Mouse (Mus musculus): ENCODE measurements around the gene Epha3. TPM values are rescaled to one million over a fixed set of nuclear protein-coding genes. Genes with fewer than 3 reads are reported as not detected.

The Epha3 gene
- polyA plus RNA-seq, 1 experiment from 2014 or later, result 20.9 TPM

DNA sequence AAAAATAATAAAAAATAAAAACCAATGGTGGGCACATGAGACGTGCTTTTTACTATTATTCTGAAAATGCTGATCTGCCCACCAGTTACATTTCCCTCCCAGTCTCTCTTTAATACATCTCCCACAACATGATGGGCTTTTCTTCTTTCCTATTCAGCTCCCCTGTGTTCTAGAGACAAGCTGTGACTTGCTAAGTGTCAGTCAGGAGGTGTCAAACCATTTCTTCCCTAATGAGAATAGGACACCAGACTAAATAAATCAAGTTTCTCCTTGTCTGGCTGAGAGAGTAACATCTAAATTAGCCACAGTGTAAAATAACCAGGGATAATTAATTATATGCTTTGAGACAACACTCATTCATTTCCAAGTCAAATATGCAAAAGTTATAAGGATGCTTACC is 144.7 kb downstream of the Epha3 start:
- no peaks in the 10 kb centered on the region for H3K36me3 ChIP-seq (ENCODE audit: control insufficient read depth, insufficient read depth, low read length)
- WGBS, result 44% methylated on average over 1 of the region's 1 CpGs
- no peak overlapping the region for H3K4me3 ChIP-seq (replicated peaks; ENCODE audit: low read depth, low read length)
- no peak overlapping the region for H3K9ac ChIP-seq (replicated peaks; ENCODE audit: low read length)
- ATAC-seq (ENCODE audit: low FRiP score, low TSS enrichment) (no peak), DNase-seq (no peak)
- no peaks in the 10 kb centered on the region for H3K4me1 ChIP-seq (ENCODE audit: control insufficient read depth, insufficient read depth, low read length)
- no peaks in the 10 kb centered on the region for H3K27me3 ChIP-seq (ENCODE audit: control insufficient read depth, insufficient read depth, low read length)
- H3K9me3 ChIP-seq (ENCODE audit: control insufficient read depth, low read length), result no peaks in the 10 kb centered on the region
- H3K27ac ChIP-seq (replicated peaks; ENCODE audit: low read depth, low read length), result no peak overlapping the region
- no peak overlapping the region for H3K4me2 ChIP-seq (ENCODE audit: low read length)

DNA sequence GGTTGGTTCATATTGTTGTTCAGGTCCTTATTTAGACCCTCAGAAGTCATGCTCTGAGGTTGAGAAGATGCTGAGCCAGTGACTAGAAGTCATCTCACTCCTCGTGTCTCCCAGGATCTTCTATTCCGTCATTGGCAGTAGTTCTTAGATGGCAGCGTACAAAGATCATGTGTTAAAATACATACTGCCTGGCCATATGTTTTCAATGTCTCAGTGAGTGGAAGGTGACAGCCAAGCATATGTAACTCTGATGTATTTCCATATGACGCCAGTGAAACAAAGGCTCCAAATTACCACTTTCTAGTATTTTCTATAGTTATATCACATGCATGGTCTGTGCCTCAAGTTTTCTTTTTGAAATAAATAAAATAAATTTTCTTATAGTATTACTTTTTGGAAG is 146.7 kb downstream of the Epha3 start:
- DNase-seq (no peak), ATAC-seq (ENCODE audit: low FRiP score, low TSS enrichment) (no peak)
- no peaks in the 10 kb centered on the region for H3K9me3 ChIP-seq (ENCODE audit: control insufficient read depth, low read length)
- H3K27ac ChIP-seq (replicated peaks; ENCODE audit: low read depth, low read length), result no peak overlapping the region
- H3K27me3 ChIP-seq (ENCODE audit: control insufficient read depth, insufficient read depth, low read length), result no peaks in the 10 kb centered on the region
- no peak overlapping the region for H3K4me3 ChIP-seq (replicated peaks; ENCODE audit: low read depth, low read length)
- no peak overlapping the region for H3K4me2 ChIP-seq (ENCODE audit: low read length)
- 97% methylated on average over 4 of the region's 4 CpGs for WGBS
- H3K4me1 ChIP-seq (ENCODE audit: control insufficient read depth, insufficient read depth, low read length), result no peaks in the 10 kb centered on the region
- no peak overlapping the region for H3K9ac ChIP-seq (replicated peaks; ENCODE audit: low read length)
- H3K36me3 ChIP-seq (ENCODE audit: control insufficient read depth, insufficient read depth, low read length), result no peaks in the 10 kb centered on the region

GRCm38 (mm10) chr16:63706912-63707868 is 156.8 kb downstream of the Epha3 start:
- Histone ChIP-seq H3K4me1 (ENCODE audit: control insufficient read depth, insufficient read depth, low read length) (no peaks in the 10 kb centered on the region), H3K27ac (replicated peaks; ENCODE audit: low read depth, low read length) (no peak overlapping the region), H3K9ac (replicated peaks; ENCODE audit: low read length) (no peak overlapping the region), H3K9me3 (ENCODE audit: control insufficient read depth, low read length) (no peaks in the 10 kb centered on the region), H3K4me3 (replicated peaks; ENCODE audit: low read depth, low read length) (no peak overlapping the region), H3K27me3 (ENCODE audit: control insufficient read depth, insufficient read depth, low read length) (no peaks in the 10 kb centered on the region), H3K4me2 (ENCODE audit: low read length) (no peak overlapping the region), H3K36me3 (ENCODE audit: control insufficient read depth, insufficient read depth, low read length) (no peaks in the 10 kb centered on the region)
- WGBS, result 80% methylated on average over 17 of the region's 17 CpGs
- DNase-seq (no peak), ATAC-seq (ENCODE audit: low FRiP score, low TSS enrichment) (no peak)

- Histone ChIP-seq H3K4me1 (ENCODE audit: control insufficient read depth, insufficient read depth, low read length) (no peaks in the 10 kb centered on the region), H3K27me3 (ENCODE audit: control insufficient read depth, insufficient read depth, low read length) (no peaks in the 10 kb centered on the region), H3K36me3 (ENCODE audit: control insufficient read depth, insufficient read depth, low read length) (no peaks in the 10 kb centered on the region), H3K9me3 (ENCODE audit: control insufficient read depth, low read length) (no peaks in the 10 kb centered on the region), H3K4me3 (replicated peaks; ENCODE audit: low read depth, low read length) (no peak overlapping the region), H3K27ac (replicated peaks; ENCODE audit: low read depth, low read length) (no peak overlapping the region), H3K9ac (replicated peaks; ENCODE audit: low read length) (no peak overlapping the region), H3K4me2 (ENCODE audit: low read length) (no peak overlapping the region)
- no peak for DNase-seq
- no peak for ATAC-seq (ENCODE audit: low FRiP score, low TSS enrichment)
- 88% methylated on average over 3 of the region's 3 CpGs for whole genome bisulfite sequencing
These were observed 174.6 kb downstream of the Epha3 start for GRCm38 (mm10) chr16:63689371-63689770.

DNA sequence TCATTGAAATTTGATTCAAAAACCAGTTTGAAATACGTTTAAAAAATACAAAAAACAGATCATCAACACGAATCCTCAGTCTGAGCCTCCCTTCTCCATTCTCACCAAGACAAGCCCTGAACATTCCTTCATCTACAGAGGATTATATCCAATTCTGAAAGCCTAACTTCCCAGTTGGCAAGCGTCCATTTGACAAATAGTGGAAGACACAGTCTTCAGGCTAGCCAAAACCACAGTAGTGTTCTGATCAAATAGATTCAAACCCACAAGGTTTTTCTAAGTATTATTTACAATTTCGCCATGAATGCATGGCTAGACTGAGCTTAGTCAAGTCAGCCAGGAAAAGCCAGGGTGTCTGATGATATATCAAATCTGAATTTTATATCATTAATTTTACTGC is 179.8 kb downstream of the Epha3 start:
- DNase-seq (no peak), ATAC-seq (ENCODE audit: low FRiP score, low TSS enrichment) (no peak)
- Histone ChIP-seq H3K4me1 (ENCODE audit: control insufficient read depth, insufficient read depth, low read length) (no peaks in the 10 kb centered on the region), H3K27ac (replicated peaks; ENCODE audit: low read depth, low read length) (no peak overlapping the region), H3K36me3 (ENCODE audit: control insufficient read depth, insufficient read depth, low read length) (no peaks in the 10 kb centered on the region), H3K9me3 (ENCODE audit: control insufficient read depth, low read length) (no peaks in the 10 kb centered on the region), H3K4me3 (replicated peaks; ENCODE audit: low read depth, low read length) (no peak overlapping the region), H3K27me3 (ENCODE audit: control insufficient read depth, insufficient read depth, low read length) (no peaks in the 10 kb centered on the region), H3K9ac (replicated peaks; ENCODE audit: low read length) (no peak overlapping the region), H3K4me2 (ENCODE audit: low read length) (no peak overlapping the region)
- 82% methylated on average over 4 of the region's 4 CpGs for WGBS

GRCm38 (mm10) chr16:63674426-63674825 is 189.5 kb downstream of the Epha3 start:
- no peak overlapping the region for H3K4me3 ChIP-seq (replicated peaks; ENCODE audit: low read depth, low read length)
- no peak overlapping the region for H3K9ac ChIP-seq (replicated peaks; ENCODE audit: low read length)
- DNase-seq (no peak), ATAC-seq (ENCODE audit: low FRiP score, low TSS enrichment) (no peak)
- H3K27me3 ChIP-seq (ENCODE audit: control insufficient read depth, insufficient read depth, low read length), result no peaks in the 10 kb centered on the region
- H3K36me3 ChIP-seq (ENCODE audit: control insufficient read depth, insufficient read depth, low read length), result no peaks in the 10 kb centered on the region
- no peaks in the 10 kb centered on the region for H3K4me1 ChIP-seq (ENCODE audit: control insufficient read depth, insufficient read depth, low read length)
- H3K9me3 ChIP-seq (ENCODE audit: control insufficient read depth, low read length), result no peaks in the 10 kb centered on the region
- 40% methylated on average over 1 of the region's 1 CpGs for WGBS
- H3K27ac ChIP-seq (replicated peaks; ENCODE audit: low read depth, low read length), result no peak overlapping the region
- H3K4me2 ChIP-seq (ENCODE audit: low read length), result no peak overlapping the region

- 95% methylated on average over 9 of the region's 9 CpGs for WGBS
- Histone ChIP-seq H3K27me3 (ENCODE audit: control insufficient read depth, insufficient read depth, low read length) (no peaks in the 10 kb centered on the region), H3K9me3 (ENCODE audit: control insufficient read depth, low read length) (no peaks in the 10 kb centered on the region), H3K9ac (replicated peaks; ENCODE audit: low read length) (no peak overlapping the region), H3K4me3 (replicated peaks; ENCODE audit: low read depth, low read length) (no peak overlapping the region), H3K4me2 (ENCODE audit: low read length) (no peak overlapping the region), H3K36me3 (ENCODE audit: control insufficient read depth, insufficient read depth, low read length) (no peaks in the 10 kb centered on the region), H3K4me1 (ENCODE audit: control insufficient read depth, insufficient read depth, low read length) (no peaks in the 10 kb centered on the region), H3K27ac (replicated peaks; ENCODE audit: low read depth, low read length) (no peak overlapping the region)
- no peak for DNase-seq
- no peak for ATAC-seq (ENCODE audit: low FRiP score, low TSS enrichment)
These were observed 190.6 kb downstream of the Epha3 start for GRCm38 (mm10) chr16:63673236-63673840.

GRCm38 (mm10) chr16:63665897-63666464 is 198.0 kb downstream of the Epha3 start:
- no peak for DNase-seq
- H3K36me3 ChIP-seq (ENCODE audit: control insufficient read depth, insufficient read depth, low read length), result no peaks in the 10 kb centered on the region
- ATAC-seq (ENCODE audit: low FRiP score, low TSS enrichment), result no peak
- no peak overlapping the region for H3K9ac ChIP-seq (replicated peaks; ENCODE audit: low read length)
- no peak overlapping the region for H3K4me3 ChIP-seq (replicated peaks; ENCODE audit: low read depth, low read length)
- no peaks in the 10 kb centered on the region for H3K4me1 ChIP-seq (ENCODE audit: control insufficient read depth, insufficient read depth, low read length)
- no peak overlapping the region for H3K27ac ChIP-seq (replicated peaks; ENCODE audit: low read depth, low read length)
- no peak overlapping the region for H3K4me2 ChIP-seq (ENCODE audit: low read length)
- H3K27me3 ChIP-seq (ENCODE audit: control insufficient read depth, insufficient read depth, low read length), result no peaks in the 10 kb centered on the region
- no peaks in the 10 kb centered on the region for H3K9me3 ChIP-seq (ENCODE audit: control insufficient read depth, low read length)
- 84% methylated on average over 3 of the region's 3 CpGs for WGBS

Measured in midbrain, embryonic 14.5 days (tissue).